Mouse (Mus musculus) forebrain, embryonic 16.5 days (tissue): Measurements from ENCODE around the gene Vsnl1. TPM values are rescaled to one million over a fixed set of nuclear protein-coding genes. Genes with fewer than 3 reads are reported as not detected.

Source experiments
- ATAC-seq: fragments of 200-750 bp; cut with Nextera tagmentation; 2 replicates; pipeline ENCODE4 v1.8.0; 2017; ENCODE audit warnings: mild to moderate bottlenecking, moderate library complexity
- H3K27ac ChIP-seq: fragments of 300-500 bp; sonication (generic); 2 replicates; pipeline ENCODE4 v1.5.1; 2014; ENCODE audit warnings: low read length, control low read depth
- H3K27me3 ChIP-seq: fragments of 300-500 bp; sonication (generic); replicated peaks from 2 replicates; pipeline ENCODE4 v1.6.1; 2014; ENCODE audit warnings: low read length; ENCODE audit not compliant: control insufficient read depth, insufficient read depth
- H3K36me3 ChIP-seq: fragments of 300-500 bp; sonication (generic); 2 replicates; pipeline ENCODE4 v1.6.1; 2014; ENCODE audit not compliant: control insufficient read depth, insufficient read depth
- H3K4me1 ChIP-seq: fragments of 300-500 bp; sonication (generic); replicated peaks from 2 replicates; pipeline ENCODE4 v1.6.1; 2014; ENCODE audit warnings: low read length; ENCODE audit not compliant: control insufficient read depth, insufficient read depth
- H3K4me2 ChIP-seq: fragments of 300-500 bp; sonication (generic); 2 replicates; pipeline ENCODE4 v1.6.1; 2014; ENCODE audit warnings: mild to moderate bottlenecking, low read length, control low read depth
- H3K4me3 ChIP-seq: fragments of 300-500 bp; sonication (generic); replicated peaks from 2 replicates; pipeline ENCODE4 v1.5.1; 2014; ENCODE audit warnings: mild to moderate bottlenecking, low read length, control low read depth
- H3K9ac ChIP-seq: fragments of 300-500 bp; sonication (generic); replicated peaks from 2 replicates; pipeline ENCODE4 v1.6.1; 2014; ENCODE audit warnings: low read depth, low read length, control low read depth
- H3K9me3 ChIP-seq: fragments of 300-500 bp; sonication (generic); 2 replicates; pipeline ENCODE4 v1.6.1; 2016; ENCODE audit warnings: low read length; ENCODE audit not compliant: control insufficient read depth
- WGBS: fragments of 180-500 bp; shearing (Covaris S2); extraction: QIAGEN DNeasy Blood & Tissue Kit; methylation state at CpG from one replicate; pipeline ENCODE4 v1.1.7; 2014; 5-methylcytosine and 5-hydroxymethylcytosine counted together
- polyA plus RNA-seq: library from polyadenylated mRNA; unstranded; fragments of >200 nt; fragmentation: Nextera tagmentation; extraction: Ambion mirVana; gene quantifications from 2 replicates; pipeline ENCODE4 v1.2.1, GENCODE M21; 2015

Gene Vsnl1
- polyA plus RNA-seq, 1 experiment from 2014 or later, result 34.5 TPM

GRCm38 (mm10) chr12:11395470-11395869 lies 40.9 kb downstream of the Vsnl1 start:
- Histone ChIP-seq H3K4me1 (0 out of 2 replicates have a peak, but pooled peaks cover 4% of the 10 kb centered on the region), H3K4me3 (no peak overlapping the region), H3K9ac (no peak overlapping the region), H3K4me2 (no peak overlapping the region), H3K36me3 (no peaks in the 10 kb centered on the region), H3K9me3 (no peaks in the 10 kb centered on the region), H3K27me3 (no peaks in the 10 kb centered on the region), H3K27ac (no peak overlapping the region)
- 73% methylated on average over 2 of the region's 2 CpGs for WGBS
- ATAC-seq, result no peak

GRCm38 (mm10) chr12:11392525-11392924 lies 43.9 kb downstream of the Vsnl1 start:
- 0 out of 2 replicates have a peak, but pooled peaks cover 4% of the 10 kb centered on the region for H3K4me1 ChIP-seq
- H3K27ac ChIP-seq, result no peak overlapping the region
- H3K9ac ChIP-seq, result no peak overlapping the region
- H3K36me3 ChIP-seq, result no peaks in the 10 kb centered on the region
- H3K4me2 ChIP-seq, result no peak overlapping the region
- no peak for ATAC-seq
- H3K4me3 ChIP-seq, result no peak overlapping the region
- H3K27me3 ChIP-seq, result no peaks in the 10 kb centered on the region
- WGBS, result 59% methylated on average over 1 of the region's 1 CpGs
- no peaks in the 10 kb centered on the region for H3K9me3 ChIP-seq

GRCm38 (mm10) chr12:11391244-11391949 lies 45.0 kb downstream of the Vsnl1 start:
- WGBS, result 31% methylated on average over 7 of the region's 7 CpGs
- no peaks in the 10 kb centered on the region for H3K27me3 ChIP-seq
- H3K4me2 ChIP-seq, result no peak overlapping the region
- H3K27ac ChIP-seq, result no peak overlapping the region
- H3K36me3 ChIP-seq, result no peaks in the 10 kb centered on the region
- no peak overlapping the region for H3K4me3 ChIP-seq
- no peak overlapping the region for H3K9ac ChIP-seq
- H3K9me3 ChIP-seq, result no peaks in the 10 kb centered on the region
- 0 out of 2 replicates have a peak, but pooled peaks cover 4% of the 10 kb centered on the region for H3K4me1 ChIP-seq
- peak; percentile 59 for ATAC-seq

GRCm38 (mm10) chr12:11389141-11389540 lies 47.3 kb downstream of the Vsnl1 start:
- ATAC-seq, result no peak
- H3K27ac ChIP-seq, result no peak overlapping the region
- no peaks in the 10 kb centered on the region for H3K36me3 ChIP-seq
- H3K4me3 ChIP-seq, result no peak overlapping the region
- no peak overlapping the region for H3K4me2 ChIP-seq
- no peak overlapping the region for H3K9ac ChIP-seq
- 91% methylated on average over 7 of the region's 7 CpGs for WGBS
- no peaks in the 10 kb centered on the region for H3K27me3 ChIP-seq
- 0 out of 2 replicates have a peak, but pooled peaks cover 4% of the 10 kb centered on the region for H3K4me1 ChIP-seq
- no peaks in the 10 kb centered on the region for H3K9me3 ChIP-seq

GRCm38 (mm10) chr12:11384754-11385153 lies 51.7 kb downstream of the Vsnl1 start:
- no peaks in the 10 kb centered on the region for H3K36me3 ChIP-seq
- WGBS, result 100% methylated on average over 1 of the region's 1 CpGs
- H3K9ac ChIP-seq, result no peak overlapping the region
- H3K9me3 ChIP-seq, result no peaks in the 10 kb centered on the region
- no peak for ATAC-seq
- H3K4me3 ChIP-seq, result no peak overlapping the region
- H3K27ac ChIP-seq, result no peak overlapping the region
- no peak overlapping the region for H3K4me2 ChIP-seq
- H3K4me1 ChIP-seq, result no peaks in the 10 kb centered on the region
- no peaks in the 10 kb centered on the region for H3K27me3 ChIP-seq

- no peak overlapping the region for H3K9ac ChIP-seq
- H3K4me1 ChIP-seq, result no peaks in the 10 kb centered on the region
- no peaks in the 10 kb centered on the region for H3K9me3 ChIP-seq
- no peak overlapping the region for H3K27ac ChIP-seq
- 77% methylated on average over 2 of the region's 2 CpGs for WGBS
- H3K4me3 ChIP-seq, result no peak overlapping the region
- no peak overlapping the region for H3K4me2 ChIP-seq
- ATAC-seq, result no peak
- H3K36me3 ChIP-seq, result no peaks in the 10 kb centered on the region
- no peaks in the 10 kb centered on the region for H3K27me3 ChIP-seq
These were observed 57.0 kb downstream of the Vsnl1 start for GRCm38 (mm10) chr12:11379396-11379795.

- no peak overlapping the region for H3K4me2 ChIP-seq
- H3K4me3 ChIP-seq, result no peak overlapping the region
- H3K4me1 ChIP-seq, result peaks cover 4% of the 10 kb centered on the region
- H3K9ac ChIP-seq, result no peak overlapping the region
- H3K36me3 ChIP-seq, result no peaks in the 10 kb centered on the region
- peak; percentile 57 for ATAC-seq
- H3K27me3 ChIP-seq, result no peaks in the 10 kb centered on the region
- WGBS, result 44% methylated on average over 4 of the region's 4 CpGs
- no peaks in the 10 kb centered on the region for H3K9me3 ChIP-seq
- no peak overlapping the region for H3K27ac ChIP-seq
These were observed 66.4 kb downstream of the Vsnl1 start for GRCm38 (mm10) chr12:11370056-11370455.

GRCm38 (mm10) chr12:11367099-11367765 lies 69.2 kb downstream of the Vsnl1 start:
- no peak overlapping the region for H3K9ac ChIP-seq
- H3K9me3 ChIP-seq, result no peaks in the 10 kb centered on the region
- peaks cover 4% of the 10 kb centered on the region for H3K4me1 ChIP-seq
- H3K27ac ChIP-seq, result no peak overlapping the region
- H3K36me3 ChIP-seq, result no peaks in the 10 kb centered on the region
- no peak for ATAC-seq
- H3K4me3 ChIP-seq, result no peak overlapping the region
- 81% methylated on average over 3 of the region's 3 CpGs for WGBS
- H3K27me3 ChIP-seq, result no peaks in the 10 kb centered on the region
- no peak overlapping the region for H3K4me2 ChIP-seq

- H3K36me3 ChIP-seq, result no peaks in the 10 kb centered on the region
- no peaks in the 10 kb centered on the region for H3K27me3 ChIP-seq
- H3K4me3 ChIP-seq, result no peak overlapping the region
- no peak overlapping the region for H3K27ac ChIP-seq
- no peak for ATAC-seq
- H3K4me2 ChIP-seq, result no peak overlapping the region
- H3K9ac ChIP-seq, result no peak overlapping the region
- WGBS, result 64% methylated on average over 6 of the region's 6 CpGs
- H3K4me1 ChIP-seq, result peaks cover under 1% of the 10 kb centered on the region; the same call in 1 of the 2 replicates
- H3K9me3 ChIP-seq, result no peaks in the 10 kb centered on the region
These were observed 71.5 kb downstream of the Vsnl1 start for GRCm38 (mm10) chr12:11364870-11365269.
